Mouse (Mus musculus): ENCODE data around the gene Arsj.

The Arsj gene

DNA sequence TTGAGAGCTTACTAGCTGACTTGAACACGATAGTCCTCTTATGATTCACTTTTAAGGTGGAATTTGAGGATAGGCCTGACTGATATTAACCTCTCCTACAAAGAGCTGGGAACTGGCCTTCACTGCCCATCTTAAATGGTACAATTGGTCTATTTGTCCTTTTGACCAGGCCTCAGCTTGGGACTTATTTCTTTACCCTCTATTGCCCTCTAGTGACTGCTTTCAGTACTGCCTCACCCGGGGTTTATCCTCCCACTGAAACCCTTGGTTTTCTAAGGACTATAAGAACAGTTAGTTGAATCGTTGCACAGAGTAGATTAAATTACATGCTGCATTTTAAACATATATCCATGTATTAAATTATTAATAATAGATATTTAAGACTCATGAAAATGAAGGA, 39.4 kb downstream of the Arsj start:
- DNase-seq = peak; percentile 70 to 85

DNA sequence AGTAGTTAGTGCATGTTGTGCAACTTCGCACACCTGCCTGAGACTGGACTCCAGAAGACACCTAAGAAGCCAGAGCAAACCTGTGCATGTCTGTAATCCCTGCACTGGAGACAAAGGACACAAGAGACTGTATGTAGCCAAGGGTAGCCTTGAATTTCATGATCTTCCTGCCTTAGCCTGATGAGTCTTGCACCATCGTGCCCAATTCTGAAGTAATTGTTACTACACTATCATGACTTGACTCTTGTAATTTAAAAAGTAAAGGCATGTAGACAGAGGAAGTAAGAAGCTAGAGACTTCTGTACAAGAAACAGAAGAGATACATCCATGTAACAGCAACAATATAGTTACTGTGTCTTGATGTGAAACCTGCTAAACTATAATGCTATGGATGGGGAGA, 40.7 kb downstream of the Arsj start:
- no peak for DNase-seq

DNA sequence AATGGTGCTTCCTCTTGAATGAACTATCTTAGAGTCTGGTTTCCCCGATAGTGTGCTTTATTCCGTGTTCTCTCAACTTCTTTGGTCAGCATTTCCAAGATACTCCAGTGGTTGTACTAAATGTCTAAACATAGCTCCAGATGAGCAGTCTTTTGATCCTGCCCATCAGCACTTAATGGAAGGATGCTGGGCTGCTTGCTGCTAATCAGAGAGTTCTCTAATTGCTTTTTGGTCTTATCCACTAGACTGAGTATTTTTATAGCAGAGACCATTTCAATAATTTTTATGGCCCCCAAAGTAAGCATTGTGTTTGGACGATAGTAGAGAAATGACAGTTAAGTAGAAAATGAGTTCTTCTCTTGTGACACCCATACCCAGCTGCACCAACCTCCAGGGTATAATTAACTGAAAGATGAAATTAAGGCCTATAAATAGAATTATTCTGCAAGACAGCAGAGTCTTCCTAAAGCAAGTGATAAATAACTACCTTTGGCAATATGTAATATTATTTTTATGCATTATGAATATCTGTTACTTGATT, 67.1 kb downstream of the Arsj start:
- DNase-seq = no peak

DNA sequence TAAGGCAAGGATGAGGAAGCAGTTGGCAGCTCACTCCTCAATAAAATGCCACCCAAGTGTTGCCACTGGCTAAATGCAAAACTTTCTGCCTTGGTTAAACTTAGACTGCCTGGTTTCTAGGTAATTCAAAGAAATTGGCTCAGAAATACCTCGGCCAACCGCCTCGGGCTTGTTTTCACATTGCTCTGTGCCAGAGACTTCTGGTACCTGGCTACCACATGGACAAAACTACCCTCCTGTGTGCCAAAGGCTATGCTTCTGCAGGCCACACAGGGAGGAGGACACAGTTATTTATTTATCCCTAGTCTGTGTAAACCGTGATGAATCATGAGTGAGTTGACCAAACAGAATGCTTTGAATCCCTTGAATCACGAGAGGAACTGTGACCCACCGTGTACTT, 75.8 kb downstream of the Arsj start:
- DNase-seq = peak; percentile 77 to 81

DNA sequence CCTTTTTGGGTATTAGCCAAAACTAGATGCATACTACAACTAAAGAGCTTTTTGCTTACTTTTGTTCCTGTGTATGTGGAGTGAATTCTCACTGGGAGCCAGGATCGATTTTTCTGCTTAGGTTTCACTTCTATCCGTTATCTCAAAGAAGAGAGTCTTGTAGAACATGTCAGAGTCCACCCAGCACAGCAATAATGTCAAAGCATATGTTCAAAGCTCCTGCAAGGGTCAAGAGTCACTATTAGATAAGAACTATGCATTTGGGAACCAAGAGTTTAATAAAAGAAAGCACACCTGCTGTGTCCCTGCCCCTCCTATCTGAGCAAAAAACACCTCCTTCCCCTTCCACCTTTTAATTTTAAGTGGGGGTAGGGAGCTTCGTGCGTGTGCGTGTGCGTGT, 85.6 kb downstream of the Arsj start:
- no peak for DNase-seq

DNA sequence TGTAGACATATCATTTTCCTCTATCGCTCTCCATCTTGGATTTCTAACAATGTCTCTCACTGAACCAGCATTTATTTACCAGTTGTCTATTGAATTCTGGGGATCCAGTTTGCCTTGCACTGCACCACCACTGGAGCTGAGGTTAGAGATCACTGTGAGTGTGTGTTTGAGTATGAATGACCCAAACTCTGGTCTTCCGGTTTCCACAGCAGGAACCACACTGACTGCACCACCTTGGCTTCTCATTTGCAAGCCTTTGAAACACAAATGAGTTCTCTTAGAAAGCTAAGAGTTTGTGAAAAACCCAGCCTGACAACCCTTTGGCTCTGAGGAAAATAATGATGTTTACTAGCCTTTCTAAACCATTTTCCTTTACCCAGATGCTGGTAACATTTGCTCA, 86.0 kb downstream of the Arsj start:
- DNase-seq = no peak

DNA sequence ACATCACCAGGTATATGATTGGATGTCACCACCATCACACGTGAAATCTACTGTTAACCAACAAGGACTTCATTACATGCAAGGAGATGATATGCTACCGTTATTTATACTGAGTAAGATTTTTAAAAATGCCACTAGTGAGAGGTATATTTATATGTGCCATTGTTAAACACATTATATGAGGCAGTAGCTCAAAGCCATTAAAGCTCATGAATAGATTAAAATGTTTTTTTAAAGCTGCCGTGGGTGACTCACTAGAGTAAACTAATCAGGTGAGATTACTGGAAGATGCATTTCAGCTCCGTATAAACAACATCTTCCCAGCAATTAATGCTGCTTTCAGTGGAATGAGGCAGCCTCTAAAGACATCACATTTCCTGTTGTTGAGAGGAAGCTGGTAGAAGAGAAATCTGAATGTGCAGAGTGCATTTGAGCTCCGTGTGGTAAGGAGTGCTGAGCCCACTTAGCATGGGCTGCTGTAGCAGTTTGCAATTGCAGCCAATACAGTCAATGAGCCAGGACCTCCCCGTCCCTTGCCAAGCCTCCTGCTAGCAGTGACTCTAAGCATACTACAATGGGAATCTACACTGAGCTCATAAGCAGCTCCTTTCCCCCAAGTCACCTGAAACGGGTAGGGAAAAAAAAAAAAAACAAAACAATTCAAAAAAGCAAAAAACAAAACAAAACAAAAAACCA, 92.5 kb downstream of the Arsj start:
- DNase-seq = no peak

DNA sequence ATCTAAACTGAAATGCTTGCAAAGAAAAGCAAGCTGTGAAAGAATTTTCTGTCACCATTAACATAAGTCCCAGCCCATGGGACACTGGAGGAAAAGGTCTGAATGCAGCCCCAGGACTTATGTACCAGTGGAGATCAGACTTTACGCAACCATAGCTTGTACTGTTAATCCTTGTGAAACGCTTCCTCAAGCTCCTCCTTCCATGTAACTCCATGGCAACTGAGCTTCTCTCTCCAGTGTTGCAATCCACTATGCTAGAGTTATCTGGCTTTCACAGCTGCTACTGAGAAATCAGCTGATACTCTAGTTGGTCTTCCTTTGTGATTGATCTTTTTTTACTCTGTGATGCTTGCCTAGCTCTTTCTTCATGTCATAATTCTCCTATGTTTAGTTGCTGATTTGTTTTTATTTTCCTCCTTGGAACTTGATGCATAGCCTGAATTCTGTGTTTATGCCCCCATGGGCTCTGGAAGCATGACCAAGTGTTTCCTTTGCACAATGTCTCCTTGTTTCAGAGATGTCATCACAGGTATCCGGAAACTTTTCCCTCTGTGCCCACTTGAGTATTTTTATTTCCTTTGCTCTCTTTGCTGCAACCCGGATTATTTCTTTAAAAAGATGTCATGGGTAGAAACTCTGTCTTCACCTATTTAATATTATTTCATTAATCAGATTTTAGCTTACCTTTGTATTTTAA, 99.8 kb downstream of the Arsj start:
- DNase-seq = no peak

DNA sequence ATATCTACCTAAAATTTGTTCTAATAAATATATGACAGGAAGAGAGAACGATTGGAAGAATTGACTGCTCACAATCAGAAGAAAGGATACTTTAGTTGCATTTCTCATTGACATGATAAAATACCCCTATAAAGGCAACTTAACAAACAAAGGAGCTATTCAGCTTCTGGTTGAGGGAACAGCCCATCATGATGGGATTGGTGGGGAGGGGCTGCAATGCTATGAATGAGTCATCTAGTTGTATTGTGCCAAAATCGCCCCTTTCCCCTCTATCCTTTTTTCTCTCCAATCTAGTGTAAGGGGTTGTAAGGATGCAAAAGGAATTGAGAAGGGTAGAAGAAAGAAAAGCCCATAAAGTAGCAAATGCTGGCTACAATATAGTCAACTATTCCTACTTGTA, 100.8 kb downstream of the Arsj start:
- DNase-seq = no peak
